Mouse (Mus musculus): ENCODE data around the gene Hdgfl3. TPM values are rescaled to one million over a fixed set of nuclear protein-coding genes. Genes with fewer than 3 reads are reported as not detected.
"Not testable (repeated sequence)": the region's sequence is repeated elsewhere in the genome, so short reads cannot be mapped to it uniquely, and the experiment has no call there.

The Hdgfl3 gene
- polyA plus RNA-seq, 2 experiments from 2014 or later, result 7.5 to 8.7 TPM

DNA sequence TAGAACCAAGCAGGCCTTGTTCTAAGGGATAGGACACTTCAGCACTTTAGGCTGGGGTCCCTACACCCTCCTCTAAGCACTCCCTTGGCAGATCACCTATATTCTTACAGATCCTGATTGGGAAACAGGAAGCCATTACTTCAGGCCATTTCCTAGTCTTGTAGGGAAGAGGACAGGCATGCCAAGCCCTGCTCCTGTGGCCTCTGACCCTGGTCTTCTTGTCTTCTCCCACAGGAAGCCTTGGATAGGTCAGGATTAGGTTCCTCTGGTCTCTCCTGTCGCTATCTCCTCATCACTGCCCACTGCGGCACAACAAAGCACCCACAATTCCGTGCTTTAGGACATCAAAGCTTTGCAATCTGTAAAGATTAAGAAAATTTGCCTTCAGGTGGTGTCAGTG is 82.6 kb downstream of the Hdgfl3 start:
- ATAC-seq, result no peak

DNA sequence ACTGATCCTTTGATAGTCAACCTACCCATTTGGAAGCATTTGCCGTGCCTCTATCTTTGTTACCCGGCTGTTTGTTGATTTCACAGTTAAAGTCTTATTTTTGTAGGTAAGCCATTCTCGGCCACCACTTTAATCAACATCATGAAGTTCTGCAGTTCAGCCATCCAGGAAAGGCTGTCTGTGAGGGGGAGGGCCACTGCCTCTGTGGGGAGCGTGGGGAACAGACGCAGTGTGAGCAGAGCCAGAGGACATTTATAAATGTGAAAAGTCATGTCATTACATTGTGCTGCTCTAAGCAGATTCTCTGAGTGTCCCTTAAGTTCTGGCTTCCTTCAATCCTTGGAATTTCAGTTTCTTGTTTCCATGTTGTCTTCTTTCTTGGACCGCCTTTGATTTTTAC is 84.1 kb downstream of the Hdgfl3 start:
- no peak for ATAC-seq

DNA sequence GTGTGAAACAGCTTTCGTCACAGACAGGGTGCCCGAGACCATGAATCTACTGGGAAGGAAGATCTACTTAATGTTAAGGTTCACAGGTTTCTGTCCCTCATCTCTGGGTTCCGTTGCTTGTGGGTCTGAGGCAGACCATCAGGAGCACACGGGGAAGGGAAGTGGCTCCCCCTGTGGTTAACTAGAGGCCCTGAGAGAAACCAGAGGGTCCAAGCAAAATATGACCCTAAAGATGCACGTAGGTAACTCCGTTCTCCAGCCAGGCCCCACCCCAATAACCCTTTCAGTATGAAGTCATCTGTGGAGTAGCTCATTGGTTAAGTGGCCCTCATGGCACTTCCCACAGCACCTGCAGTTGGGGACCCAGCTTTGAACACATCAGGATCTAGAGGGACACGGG is 84.6 kb downstream of the Hdgfl3 start:
- ATAC-seq, result no peak

DNA sequence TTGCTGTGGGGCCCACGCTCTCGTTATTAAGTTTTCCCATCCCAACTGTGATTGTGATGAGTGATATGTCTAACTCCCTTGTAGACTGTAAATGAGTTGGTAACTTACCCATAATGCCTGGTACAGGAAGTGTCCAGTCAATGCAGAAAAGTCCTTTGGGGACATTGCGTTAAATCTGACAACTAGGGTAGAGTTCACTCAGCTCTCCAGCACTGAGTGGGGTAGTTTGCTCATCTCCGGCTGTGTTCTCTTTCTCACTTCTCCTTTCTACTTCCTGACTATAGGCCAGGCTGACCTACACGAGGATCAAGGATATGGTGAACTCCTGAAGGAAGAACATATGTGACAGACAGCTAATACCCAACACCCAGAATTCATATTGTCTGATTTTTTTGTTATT is 85.1 kb downstream of the Hdgfl3 start:
- ATAC-seq, result no peak

DNA sequence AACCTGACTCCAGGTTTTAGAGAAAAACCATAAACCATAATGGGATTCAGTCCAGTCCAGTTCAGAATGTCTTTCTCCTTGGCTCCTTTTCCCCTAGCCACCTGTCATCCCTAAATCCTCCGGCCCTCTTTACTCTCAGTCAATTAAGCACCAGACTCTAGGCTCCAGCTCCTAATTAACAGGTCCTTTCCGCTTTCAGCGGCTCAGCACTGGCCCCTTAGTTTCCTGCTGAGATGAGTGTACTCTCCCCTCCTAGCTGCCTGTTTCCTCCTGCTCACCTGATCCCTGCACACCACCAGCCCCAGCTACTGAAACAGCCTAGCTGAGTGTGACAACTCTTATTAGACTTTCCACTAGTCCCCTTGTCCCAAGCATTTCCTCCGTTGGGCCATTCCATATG is 86.5 kb downstream of the Hdgfl3 start:
- ATAC-seq, result no peak

DNA sequence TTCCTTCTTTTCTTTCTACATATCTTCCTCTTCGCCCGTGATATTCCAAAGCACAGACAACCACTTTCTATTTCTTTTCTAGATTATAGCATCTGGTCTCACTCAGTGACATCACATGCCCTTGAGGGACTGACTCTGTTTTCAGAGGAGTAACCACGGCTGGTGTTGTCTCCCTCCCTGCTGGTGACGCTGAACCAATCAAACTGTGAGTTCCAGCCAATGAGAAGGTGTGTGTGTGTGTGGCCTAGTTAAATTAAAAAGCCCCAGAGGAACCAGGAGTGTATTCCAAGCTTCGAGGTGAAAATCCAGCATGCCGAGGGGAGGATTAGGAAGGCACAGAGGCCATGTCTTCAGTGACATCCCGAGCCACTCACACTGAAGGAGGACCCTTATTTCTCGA is 87.3 kb downstream of the Hdgfl3 start:
- no peak for ATAC-seq

DNA sequence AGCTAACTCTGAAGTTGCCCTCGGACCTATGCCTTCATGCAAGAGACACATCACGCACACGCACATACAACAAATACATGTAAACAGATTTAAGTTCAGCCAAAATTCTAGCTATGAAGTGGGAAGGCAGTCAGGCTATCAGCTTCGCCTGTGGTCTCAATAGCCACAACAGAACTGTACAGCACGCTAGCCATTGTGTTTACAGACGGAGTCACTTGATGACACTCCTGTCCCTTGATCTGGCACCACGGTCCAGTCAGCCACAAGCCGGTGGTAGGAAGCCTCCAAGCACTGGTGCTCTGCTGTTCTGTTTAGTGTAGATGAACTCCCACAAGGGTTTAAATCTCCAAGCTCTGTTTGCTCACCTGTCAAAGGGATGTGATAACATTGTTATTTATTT is 88.3 kb downstream of the Hdgfl3 start:
- no peak for ATAC-seq

DNA sequence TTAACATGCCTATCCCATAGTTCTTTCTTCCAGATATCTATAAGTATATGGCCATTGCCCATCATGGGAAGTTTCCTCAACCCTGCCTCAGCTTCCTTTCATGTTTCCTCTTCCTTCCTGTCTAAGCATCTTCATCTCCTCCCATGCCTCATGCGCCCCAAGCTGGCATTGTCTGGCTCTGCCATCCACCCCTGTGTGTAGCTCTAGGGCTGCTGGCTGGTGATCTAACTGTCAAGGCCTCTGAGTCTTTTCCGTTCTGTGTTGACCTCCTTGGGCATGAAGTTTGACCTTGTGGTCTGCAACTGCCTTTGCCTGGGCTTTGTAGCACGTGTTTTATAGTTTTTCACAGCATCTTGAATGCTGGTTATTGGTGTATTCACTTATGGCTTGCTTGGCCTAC is 89.0 kb downstream of the Hdgfl3 start:
- ATAC-seq, result no peak

DNA sequence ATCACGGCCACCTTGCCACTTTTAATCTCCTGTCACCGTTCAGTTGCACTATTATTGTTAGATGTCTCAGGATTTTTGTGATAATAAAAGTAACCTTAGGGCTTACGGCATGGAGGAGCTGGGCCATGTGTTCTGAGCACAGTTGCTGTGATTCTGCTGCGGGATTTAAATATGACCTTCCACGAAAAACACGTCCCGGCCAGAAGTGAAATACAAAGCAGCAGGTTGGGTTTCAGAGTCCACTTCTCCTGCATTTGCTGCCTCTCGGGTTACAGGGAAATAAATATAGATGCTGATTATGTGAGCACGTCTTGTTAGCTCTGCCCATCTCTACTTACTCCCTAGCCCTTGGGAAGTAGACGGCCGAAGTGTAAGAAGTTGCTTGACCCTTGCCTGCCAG is 89.5 kb downstream of the Hdgfl3 start:
- ATAC-seq, result no peak

DNA sequence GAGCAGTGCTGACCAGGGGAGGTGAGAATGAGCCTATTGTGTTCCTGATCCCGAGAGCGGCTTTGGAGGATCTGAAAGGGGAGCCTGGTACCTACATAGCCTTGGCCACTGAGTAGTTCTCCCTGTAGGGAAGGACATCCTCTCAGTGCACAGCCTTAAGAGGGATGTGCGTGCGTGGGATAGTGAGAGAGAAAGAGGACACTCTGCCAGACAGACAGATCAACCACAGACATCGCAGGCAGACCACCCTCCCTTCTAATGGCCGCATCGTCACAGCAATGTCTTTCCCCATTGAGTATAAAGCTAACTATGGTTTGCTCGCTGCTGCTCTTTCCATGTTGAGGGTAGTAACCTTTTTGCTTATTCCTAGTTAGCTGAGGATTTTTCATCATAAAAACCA is 90.4 kb downstream of the Hdgfl3 start:
- no peak for ATAC-seq

DNA sequence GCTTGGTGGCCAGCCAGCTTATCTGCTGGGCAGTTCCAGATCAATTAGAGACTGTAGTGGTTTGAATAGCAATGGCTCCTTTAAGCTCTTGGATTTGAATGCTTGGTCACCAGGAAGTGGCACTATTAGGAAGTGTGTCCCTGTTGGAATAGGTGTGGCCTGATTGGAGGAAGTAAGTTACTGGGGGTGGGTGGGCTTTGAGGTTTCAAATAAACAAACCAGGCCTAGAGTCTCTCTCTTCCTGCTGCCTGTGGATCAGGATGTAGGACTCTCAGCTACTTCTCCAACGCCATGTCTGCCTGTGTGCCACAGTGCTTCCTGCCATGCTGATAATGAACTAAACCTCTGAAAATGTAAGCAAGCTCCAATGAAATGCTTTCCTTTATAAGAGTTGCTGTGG is 91.3 kb downstream of the Hdgfl3 start:
- no peak for ATAC-seq

DNA sequence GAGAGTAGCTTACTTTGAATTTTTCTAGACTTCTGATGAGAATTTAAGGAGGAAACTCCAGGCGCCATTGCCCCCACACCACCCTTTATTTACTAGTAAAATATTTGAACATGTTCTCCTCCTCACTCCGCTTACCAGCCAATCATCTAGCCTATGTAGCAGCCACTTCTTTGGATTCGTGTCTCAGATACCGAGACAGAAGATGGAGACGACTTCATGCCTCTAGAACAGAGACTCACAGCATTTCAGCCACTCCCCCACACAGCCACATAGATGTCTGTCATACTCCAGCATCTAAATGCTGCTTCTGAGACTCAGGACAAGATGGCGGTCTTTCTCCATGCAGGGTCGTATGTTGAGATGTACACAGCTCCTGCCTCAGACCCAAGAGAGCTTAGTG is 92.1 kb downstream of the Hdgfl3 start:
- no peak for ATAC-seq

DNA sequence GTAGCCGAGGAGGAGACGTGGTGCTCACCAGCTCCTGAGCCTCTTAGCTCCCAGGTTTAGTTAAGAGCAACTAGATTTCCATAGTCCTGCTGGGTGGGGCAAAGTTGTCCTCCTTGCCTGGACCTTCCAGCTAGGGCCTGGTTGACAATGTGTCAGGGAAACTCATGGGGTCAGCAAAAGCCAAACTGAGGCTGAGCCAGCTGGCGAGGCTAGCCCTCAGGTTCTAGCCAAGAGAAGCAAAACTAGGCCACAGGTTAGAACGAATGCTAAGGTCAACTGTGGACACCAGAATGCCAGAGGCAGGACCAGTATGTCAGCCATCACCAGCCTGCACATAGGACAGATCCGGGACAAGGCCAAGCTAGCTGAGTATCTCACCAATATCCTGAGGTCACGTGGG is 92.8 kb downstream of the Hdgfl3 start:
- no peak for ATAC-seq

DNA sequence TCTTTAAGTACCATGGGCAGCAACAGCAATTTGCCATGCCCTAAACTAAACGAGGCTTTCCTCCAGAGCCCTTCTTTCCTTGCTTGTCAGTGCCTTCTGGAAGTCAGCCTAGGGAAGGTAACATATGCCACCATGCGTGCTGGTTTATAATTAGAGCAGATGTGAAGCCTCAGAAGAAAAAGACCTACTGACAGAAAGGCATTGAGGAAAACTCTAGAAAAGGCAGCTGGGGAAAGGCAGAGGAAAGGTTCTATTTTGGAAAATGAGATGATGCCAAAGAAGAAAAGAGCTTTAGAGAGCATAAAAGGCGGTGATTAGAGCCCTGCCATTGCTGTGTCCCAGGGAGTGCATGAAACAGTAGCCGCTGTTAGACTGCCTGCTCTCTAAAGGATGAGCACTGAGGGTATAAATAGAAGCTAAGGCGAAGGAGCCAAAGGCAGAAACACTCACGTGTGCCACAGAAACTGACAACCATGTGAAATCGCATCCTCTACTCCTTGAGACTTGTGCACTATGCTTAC is 93.6 kb downstream of the Hdgfl3 start:
- ATAC-seq, result no peak

DNA sequence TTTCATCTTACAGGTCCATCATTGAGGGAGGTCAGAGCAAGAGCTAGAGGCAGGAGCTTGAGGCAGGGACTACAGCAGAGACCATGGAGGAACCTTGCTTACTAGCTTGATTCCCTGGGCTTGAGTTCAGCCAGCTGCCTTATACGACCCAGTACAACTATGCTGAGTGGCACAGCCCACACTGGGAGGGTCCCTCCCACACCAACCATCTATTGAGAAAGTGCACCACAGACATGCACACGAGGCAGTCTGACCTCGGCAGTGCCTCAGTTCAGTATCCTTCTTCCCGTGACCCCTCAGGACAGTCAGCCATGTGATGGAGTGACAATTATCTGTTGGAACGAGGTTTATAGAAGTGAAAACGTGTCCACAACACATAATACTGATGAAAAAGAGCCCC is 94.5 kb downstream of the Hdgfl3 start:
- no peak for ATAC-seq

DNA sequence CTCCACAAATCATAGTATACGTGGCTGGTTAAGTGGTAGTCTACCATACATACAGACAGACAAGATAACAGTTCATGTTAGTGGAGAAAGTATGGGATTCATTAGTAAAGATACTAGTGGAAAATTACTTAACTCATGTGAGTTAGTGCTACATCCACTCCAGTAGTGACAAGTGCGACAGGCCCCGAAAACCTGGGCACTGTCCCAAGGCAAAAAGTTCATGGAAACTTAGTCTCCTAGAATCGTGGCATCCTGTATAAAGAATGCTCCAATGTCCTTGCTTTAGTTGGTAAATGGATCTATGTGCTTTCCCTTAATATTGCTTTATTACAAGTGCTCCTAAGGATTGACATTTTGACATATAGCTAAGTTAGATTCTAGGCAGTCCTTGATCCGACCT is 96.5 kb downstream of the Hdgfl3 start:
- not testable (repeated sequence) for ATAC-seq

DNA sequence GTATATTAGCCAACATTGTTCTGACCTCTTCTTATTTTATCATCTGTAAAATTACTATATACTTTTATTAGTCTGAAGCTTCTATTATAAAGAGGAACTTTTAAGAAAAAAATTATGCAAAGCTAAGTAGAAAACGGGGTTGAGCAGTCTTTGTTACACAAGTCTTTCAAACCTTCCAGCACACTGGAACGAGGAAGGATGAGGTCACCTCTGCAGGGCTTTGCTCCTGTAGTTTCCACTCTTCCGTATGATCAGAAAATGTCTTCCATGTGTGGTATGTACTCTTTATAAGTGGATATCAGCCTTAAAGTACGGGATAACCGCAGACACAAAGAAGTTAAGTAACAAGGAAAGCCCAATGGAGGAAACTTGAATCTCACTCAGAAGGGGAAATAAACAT is 98.8 kb downstream of the Hdgfl3 start:
- no peak for ATAC-seq

DNA sequence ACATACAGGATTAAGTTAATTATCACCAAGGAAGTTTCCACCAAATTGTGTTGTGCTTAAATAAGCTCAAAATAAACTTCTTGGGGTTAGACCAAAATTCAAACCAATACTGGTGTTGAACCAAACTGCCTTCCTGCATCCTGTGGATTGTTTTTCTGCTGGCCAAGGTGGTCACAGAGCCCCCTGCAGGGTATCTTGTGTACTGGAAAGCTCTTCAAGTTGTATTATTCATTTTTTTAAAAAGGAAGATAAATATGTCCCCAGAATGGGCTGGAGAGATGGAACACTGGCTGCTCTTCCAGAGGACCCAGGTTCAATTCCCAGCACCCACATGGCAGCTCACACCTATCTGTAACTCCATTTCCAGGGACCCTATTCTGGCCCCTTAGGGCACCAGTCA is 99.4 kb downstream of the Hdgfl3 start:
- ATAC-seq, result no peak

Other genes starting within 250 kb of the Hdgfl3 start
- under 1 TPM in 1 of 2 experiments, not detected in 1; 0.70 TPM for gene Homer2, start 226.9 kb downstream of the Hdgfl3 start, polyA plus RNA-seq (2017; shearing (Covaris generic))
- gene Ramac, start 171.5 kb downstream of the Hdgfl3 start, polyA plus RNA-seq (2017; shearing (Covaris generic)), result 100 to 1,000 TPM; 154 to 162 TPM
- 10 to 100 TPM; 63.4 to 65.7 TPM for gene 3110040N11Rik, start 145.0 kb downstream of the Hdgfl3 start, polyA plus RNA-seq (2017; shearing (Covaris generic))
- 10 to 100 TPM; 16.3 to 19.1 TPM for gene Btbd1, start 105.0 kb downstream of the Hdgfl3 start, polyA plus RNA-seq (2017; shearing (Covaris generic))
- not detected for gene Gm10160, start 78.7 kb downstream of the Hdgfl3 start, polyA plus RNA-seq (2017; shearing (Covaris generic))
- 1 to 10 TPM; 8.6 to 8.8 TPM for gene Tm6sf1, start 75.5 kb downstream of the Hdgfl3 start, polyA plus RNA-seq (2017; shearing (Covaris generic))
- gene Bnc1, start 57.8 kb upstream of the Hdgfl3 start, polyA plus RNA-seq (2017; shearing (Covaris generic)), result not detected
- gene Sh3gl3, start 239.4 kb upstream of the Hdgfl3 start, polyA plus RNA-seq (2017; shearing (Covaris generic)), result 1 to 10 TPM; 2.3 to 2.4 TPM

Measured in CD4-positive, CD25-positive, alpha-beta regulatory T cell, adult 4 months (primary cell).